Mouse (Mus musculus) retina, embryonic 14.5 days (tissue): ENCODE measurements at regions not wholly inside any gene's neighbourhood (a gene's known extent, or its start where the extent isn't known, plus 50 kb on each side); places are given as distances from the start of the nearest gene placed in this dataset.
"Not testable (repeated sequence)": the region's sequence is repeated elsewhere in the genome, so short reads cannot be mapped to it uniquely, and the experiment has no call there.

Experiments used
- DNase-seq: peaks from one replicate; pipeline ENCODE4 v3.0.0-alpha.2; 2015; ENCODE audit warnings: low spot score

DNA sequence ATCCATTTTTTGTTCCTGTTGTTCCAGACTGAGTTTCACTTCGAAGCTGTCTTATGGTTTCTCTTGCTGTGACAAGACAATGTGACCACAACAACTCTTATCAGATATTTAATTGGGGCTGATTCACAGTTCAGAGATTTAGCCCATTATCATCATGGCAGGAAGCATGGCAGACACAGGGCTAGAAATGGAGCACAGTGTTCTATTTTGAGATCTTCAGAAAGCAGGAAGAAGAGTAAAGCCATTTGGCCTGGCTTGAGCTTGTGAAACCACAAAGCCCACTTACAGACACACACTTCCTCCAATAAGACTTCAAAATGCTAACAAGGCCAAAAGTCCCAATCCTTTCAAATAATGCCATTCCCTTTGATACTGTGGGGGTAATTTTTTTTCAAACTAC, 670.4 kb upstream of the Cdh12 start:
- DNase-seq, result no peak

DNA sequence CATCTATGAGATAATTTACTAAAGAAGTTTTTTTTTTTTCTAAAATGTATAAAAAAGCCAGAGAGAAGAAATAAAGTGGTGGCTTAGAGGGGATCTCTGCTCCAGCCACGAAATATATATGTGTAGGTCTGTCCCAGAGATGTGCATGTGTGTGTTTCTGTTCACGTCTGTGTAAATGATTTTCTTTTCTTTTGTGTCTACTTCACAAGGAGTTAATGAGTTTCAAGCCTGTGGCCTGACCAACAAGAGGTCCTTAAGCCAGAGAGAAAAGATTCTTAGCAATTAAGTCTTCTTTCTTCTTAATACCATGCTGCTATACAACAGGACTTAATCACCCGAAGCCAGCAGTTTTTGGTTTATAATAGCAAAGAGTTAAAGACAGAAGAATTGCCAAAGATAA, 665.2 kb upstream of the Cdh12 start:
- peak; percentile 67 for DNase-seq

DNA sequence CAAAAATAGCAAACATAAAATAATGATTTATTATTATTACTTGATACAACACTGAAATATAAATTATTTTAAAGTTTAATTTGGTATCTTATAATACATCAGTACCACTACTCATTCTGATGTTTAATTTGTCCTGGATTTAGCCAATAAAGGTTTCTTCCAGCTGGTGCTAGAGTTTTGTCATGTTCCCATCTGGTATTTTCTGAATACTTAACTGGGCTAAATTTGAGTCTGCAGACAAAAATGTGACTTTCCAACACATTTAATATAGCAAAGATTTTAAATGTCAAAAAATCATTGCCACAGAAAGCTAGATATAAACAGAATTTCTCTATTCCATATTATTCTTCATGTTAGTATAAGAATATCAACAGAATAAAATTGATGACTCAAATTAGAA, 642.1 kb upstream of the Cdh12 start:
- no peak for DNase-seq

DNA sequence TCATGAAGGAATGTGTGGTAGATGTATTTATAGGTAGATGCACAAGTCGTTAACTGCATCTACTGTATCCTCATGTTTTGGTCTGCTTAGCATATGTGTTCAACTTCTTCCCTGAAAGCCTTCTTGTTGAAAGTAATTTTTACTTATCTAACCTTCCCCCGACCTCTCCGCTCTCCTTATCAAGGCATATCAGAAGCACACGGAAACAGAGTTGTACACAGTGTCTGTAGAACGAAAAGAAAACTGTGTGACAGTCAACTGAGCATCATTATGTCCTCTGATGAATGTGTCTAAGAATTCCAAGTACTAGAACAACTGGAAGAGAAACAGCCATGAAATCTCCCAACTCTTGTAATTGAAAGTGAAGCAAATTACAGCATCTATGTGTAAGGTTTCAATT, 635.4 kb upstream of the Cdh12 start:
- DNase-seq, result no peak

DNA sequence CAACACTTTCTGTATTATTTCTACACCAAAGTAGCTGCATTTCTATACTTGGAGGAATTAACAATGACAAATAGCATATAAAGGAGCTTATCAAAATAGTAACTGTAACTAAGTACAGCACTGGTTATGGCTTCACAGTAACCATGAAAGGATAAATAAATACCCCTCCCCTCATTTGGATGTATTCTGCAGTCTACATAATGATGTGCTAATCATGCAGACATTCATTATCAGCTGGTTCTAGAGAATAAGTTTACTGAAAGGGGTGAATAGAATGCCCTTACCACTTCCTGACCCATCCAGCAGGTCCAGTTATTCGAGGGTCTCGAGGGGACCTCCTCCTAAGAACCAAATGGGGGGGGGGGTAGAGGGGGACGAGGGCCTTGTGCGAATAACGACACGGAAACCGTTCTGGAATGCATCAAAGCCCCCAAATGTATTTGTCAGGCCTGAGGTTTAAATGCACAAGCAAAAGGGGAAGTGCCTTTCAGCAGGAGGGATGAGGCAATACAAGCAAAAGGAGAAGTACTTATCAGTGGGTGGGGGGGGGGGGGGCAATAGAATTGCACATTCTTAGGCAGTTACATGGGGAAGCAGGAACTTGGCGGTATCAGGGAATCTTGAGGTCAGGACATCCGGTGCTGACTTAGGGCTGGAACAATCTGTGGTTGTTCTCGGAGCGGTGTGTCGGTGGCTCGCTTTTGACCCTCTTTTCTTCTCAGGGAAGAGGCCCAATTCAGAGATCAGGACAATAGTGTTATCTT, 592.0 kb upstream of the Cdh12 start:
- DNase-seq, result not testable (repeated sequence)

DNA sequence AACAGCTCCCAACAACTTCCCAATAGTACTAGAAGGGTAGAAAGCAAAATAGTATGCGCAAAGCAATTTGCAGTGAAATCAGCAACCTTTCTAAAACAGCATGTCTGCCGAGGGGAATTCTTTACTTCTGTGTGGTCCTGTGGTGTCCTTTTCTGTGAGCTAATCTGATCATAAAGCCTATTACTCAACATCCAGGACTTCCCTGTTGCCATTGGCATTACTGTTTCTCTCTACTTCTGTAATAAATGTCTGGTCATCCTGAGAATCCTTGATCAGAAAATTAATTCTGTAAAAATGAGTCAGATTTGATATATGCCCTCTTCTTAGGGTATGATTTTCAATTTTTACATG, 591.4 kb upstream of the Cdh12 start:
- no peak for DNase-seq

DNA sequence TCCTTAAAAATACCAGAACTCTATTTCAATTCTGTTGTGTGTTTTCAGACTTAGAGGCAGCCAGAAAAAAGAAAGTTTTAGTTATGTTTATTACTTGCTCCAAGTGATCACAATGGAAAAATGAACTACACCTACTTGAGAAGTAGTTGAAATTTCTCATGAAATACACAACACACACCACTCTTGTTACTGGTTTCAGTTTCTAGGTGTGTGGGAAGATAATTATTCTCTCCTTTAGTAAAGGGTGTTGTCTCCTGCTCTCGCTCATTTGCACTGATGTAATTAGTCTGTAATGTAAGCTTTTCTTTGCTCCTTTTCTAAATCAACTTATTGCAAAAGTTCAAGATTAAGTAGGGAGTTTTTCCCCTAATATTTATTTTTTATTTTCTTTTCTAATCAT, 590.4 kb upstream of the Cdh12 start:
- no peak for DNase-seq

DNA sequence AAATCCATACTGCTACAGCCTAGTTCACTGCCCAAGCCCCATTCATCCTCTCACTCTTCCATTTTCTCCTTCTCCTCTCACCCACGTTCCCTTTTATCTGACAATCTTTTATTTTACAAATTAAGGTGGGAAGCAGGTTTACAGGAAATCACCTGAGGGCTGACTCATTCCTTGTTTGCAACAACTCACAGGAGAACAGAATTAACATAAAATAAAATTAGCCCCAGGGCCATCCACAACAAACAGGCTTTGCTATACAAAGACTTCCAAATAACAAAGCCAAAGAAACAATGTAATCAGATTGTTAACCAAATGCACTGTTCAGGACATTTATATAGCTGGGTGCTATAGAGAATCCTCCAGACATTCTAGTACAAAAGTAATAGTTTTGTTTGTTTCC, 585.1 kb upstream of the Cdh12 start:
- DNase-seq, result no peak

DNA sequence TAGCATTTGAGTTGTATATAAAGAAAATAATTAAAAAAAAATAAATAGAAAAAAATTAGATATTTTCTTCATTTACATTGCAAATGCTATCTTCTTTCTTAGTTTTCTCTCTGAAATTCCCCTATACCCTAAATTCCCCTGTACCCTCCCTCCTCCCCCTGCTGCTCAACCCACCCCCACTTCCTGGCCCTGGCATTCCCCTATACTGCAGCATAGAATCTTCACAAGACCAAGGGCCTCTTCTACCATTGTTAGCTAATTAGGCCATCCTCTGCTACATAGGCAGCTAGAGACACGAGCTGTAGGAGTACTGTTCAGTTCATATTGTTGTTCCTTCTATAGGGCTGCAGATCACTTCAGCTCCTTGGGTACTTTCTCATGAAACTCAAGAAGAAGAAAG, 582.5 kb upstream of the Cdh12 start:
- DNase-seq, result no peak

DNA sequence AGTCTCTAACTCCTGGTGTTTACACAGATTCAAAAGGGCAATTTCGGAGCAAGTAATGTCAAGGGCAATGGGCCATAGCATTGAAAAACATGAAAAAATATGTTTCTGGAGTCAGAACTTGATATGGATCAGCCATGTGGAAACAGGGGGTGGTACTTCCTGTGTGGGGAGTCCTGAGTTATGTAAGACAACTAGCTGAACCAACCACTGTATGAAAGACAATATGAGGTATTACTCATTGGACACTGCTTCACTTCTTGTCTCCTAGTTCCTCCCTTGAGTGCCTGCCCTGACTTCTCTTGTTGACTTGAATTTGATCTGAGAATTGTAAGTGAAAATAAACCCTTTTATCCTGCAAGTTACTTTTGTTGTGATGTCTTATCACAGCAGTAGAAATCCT, 580.0 kb upstream of the Cdh12 start:
- DNase-seq, result no peak

DNA sequence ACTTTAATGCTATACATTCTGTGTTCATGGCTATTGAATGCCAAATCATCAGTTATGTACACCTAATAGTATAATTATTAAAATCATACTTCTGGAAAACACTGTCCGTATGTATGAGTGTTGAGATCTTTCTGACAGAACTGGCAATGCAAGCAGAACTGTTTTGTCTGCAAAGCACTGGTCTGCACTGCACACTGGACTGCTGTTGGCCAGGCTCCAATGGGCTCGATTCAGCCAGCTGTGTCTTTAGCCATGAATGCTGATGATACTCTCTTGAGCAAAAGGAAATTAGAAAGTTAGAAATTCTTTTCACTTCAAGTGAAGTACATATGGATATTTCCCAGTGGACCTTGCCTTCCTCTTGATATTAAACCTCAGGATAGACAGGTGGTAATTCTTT, 576.5 kb upstream of the Cdh12 start:
- no peak for DNase-seq
